Mouse (Mus musculus) ovary, adult 2 months (tissue): ENCODE measurements around the gene Gm10226. TPM values are rescaled to one million over a fixed set of nuclear protein-coding genes. Genes with fewer than 3 reads are reported as not detected.

Experiments used
- polyA plus RNA-seq: library from polyadenylated mRNA; depleted of rRNA; stranded (reverse); fragments of >200 nt; gene quantifications from 2 replicates; pipeline ENCODE4 v1.2.3, GENCODE M21; 2012; rRNA removed

The Gm10226 gene
- polyA plus RNA-seq: not detected in 2 replicates

DNA sequence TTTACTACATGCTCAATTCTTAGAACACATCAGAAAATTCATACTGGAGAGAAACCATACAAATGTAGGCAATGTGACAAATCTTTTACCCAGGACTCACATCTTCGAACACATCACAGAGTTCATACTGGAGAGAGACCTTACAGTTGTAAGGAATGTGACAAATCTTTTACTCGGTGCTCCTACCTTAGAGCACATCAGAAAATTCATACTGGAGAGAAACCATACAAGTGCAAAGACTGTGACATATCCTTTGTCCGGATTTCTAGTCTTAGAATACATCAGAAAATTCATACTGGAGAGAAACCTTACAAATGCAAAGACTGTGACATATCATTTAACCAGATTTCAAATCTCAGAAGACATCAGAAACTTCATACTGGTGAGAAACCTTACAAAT is at the start of gene Gm10226:
Gene Gm10226 (plus strand): TSS at position 301 of the 400 bp plus-strand sequence.

GRCm38 (mm10) chr17:21650364-21650907 is 41.2 kb upstream of the Gm10226 start, which contains the start of gene Zfp983:
TSS of gene Zfp983 (plus strand) at chr17:21650624.

GRCm38 (mm10) chr17:21707343-21707996 is 15.8 kb downstream of the Gm10226 start, which contains the start of gene Zfp760:
TSS of gene Zfp760 (plus strand) at chr17:21707741.

DNA sequence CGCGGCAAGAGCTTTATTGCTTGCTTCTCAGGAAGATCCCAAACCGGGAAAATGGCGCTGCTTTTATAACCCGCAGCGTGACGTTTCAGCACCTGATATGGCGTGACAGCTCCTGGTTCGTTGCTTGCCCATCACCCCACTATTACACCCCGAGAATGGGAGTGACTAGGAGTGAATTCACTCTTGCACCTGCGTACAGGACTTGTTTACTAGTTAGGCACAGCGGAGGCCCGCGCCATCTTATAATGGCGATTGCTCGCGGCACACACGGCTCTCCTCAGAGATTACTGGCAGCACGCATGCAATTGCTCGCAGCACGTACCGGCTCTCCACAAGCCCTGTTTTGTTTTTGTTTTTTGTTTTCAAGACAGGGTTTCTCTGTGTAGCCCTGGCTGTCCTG is 38.8 kb downstream of the Gm10226 start, which contains the start of gene Zfp229:
Gene Zfp229 (plus strand): TSS at position 301 of the 400 bp plus-strand sequence.

Other genes starting within 250 kb of the Gm10226 start
- 0.33 and 0.44 TPM in 2 replicates for gene Zfp51, start 241.5 kb upstream of the Gm10226 start, polyA plus RNA-seq
- gene Zfp53, start 202.9 kb upstream of the Gm10226 start, polyA plus RNA-seq: 2.2 and 2.9 TPM in 2 replicates
- 0.83 and 0.88 TPM in 2 replicates for gene Zfp52, start 156.3 kb upstream of the Gm10226 start, polyA plus RNA-seq
- 0.79 and 0.86 TPM in 2 replicates for gene Zfp948, start 124.9 kb upstream of the Gm10226 start, polyA plus RNA-seq
- 0.43 and 0.68 TPM in 2 replicates for gene Zfp983, start 41.2 kb upstream of the Gm10226 start, polyA plus RNA-seq
- 0.58 TPM in 2 replicates for gene Zfp760, start 15.9 kb downstream of the Gm10226 start, polyA plus RNA-seq
- 2.0 and 2.6 TPM in 2 replicates for gene Zfp229, start 38.9 kb downstream of the Gm10226 start, polyA plus RNA-seq
- gene Zfp820, start 153.9 kb downstream of the Gm10226 start, polyA plus RNA-seq: not detected in 2 replicates
- 0.38 TPM in 2 replicates for gene Zfp995, start 218.1 kb downstream of the Gm10226 start, polyA plus RNA-seq